Mouse (Mus musculus): Measurements from ENCODE around the gene Tet3. TPM values are rescaled to one million over a fixed set of nuclear protein-coding genes. Genes with fewer than 3 reads are reported as not detected.

Gene Tet3
- polyA plus RNA-seq (2016; fragmentation: Nextera tagmentation; extraction: Ambion mirVana) = 51.1 and 56.5 TPM in 2 replicates

DNA sequence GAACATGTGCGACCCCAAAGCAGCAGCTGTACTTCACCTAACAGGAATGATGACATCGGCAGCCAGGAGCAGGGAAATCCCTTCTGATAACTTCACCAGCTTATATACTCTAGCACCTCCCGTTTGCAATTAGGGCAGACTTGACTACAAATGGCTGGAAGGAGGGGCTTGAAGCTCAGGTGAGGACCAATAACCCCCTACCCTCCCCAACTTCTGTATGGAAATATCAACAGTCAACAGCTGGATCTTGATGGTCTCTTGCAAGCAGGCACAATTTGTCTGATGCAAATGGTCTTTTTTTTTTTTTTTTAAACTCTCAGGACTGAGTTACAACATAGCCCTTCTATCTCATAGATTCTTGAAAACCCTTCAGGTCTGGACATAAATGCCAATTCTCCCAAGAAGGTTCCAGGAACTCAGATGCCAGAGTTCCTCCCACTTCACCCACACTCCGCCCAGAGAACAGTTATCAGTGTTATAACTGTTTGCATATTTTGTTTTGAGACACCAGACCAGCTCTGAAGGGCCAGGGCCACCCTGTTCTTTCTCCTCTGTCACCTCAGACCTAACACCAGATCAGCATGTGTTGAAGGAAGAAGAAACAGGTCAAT lies at the start of gene Tet3:
Gene Tet3 (minus strand): TSS at position 51 of the 611 bp plus-strand sequence.
- no peak for DNase-seq (ENCODE audit: low spot score)
- 85% methylated on average over 4 of the region's 4 CpGs for WGBS
- peaks cover 47% of the 10 kb centered on the region for H3K4me1 ChIP-seq (replicated peaks)
- peaks cover 7% of the 10 kb centered on the region; the same call in 1 of the 2 replicates for H3K36me3 ChIP-seq
- H3K27ac ChIP-seq = no peak within 1 kb of the TSS; the same call in 1 of the 2 replicates
- H3K4me3 ChIP-seq = peak within 1 kb of the TSS; percentile 93; the same call in 1 of the 2 replicates
- H3K9me3 ChIP-seq = no peaks in the 10 kb centered on the region
- H3K27me3 ChIP-seq (ENCODE audit: insufficient read depth, poor library complexity, severe bottlenecking) = 0 out of 2 replicates have a peak, but pooled peaks cover 4% of the 10 kb centered on the region

DNA sequence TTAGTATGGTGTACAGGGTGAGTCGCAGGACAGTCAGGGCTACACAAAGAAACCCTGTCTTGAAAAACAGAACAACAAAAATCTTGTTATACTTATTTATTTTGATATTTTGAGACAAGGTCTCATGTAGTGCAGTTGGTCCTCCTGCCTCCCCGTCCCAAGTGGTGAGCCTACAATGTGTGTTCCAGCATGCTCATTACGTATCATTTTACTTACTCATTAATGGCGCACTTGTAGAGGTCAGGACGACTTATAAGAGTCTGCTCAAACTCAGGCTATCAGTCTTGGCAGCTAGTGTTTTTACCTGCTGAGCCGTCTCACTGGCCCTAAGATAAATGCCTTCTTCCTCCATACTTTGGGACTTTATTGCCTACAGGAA lies 48.3 kb upstream of the Tet3 start:
- WGBS = 35% methylated on average over 6 of the region's 6 CpGs
- DNase-seq (ENCODE audit: low spot score) = no peak
- Histone ChIP-seq H3K4me3 (peak overlapping the region; percentile 72), H3K27ac (peak overlapping the region; percentile 90), H3K36me3 (0 out of 2 replicates have a peak, but pooled peaks cover 6% of the 10 kb centered on the region), H3K4me1 (replicated peaks) (peaks cover 30% of the 10 kb centered on the region), H3K9me3 (no peaks in the 10 kb centered on the region), H3K27me3 (ENCODE audit: insufficient read depth, poor library complexity, severe bottlenecking) (no peaks in the 10 kb centered on the region)

DNA sequence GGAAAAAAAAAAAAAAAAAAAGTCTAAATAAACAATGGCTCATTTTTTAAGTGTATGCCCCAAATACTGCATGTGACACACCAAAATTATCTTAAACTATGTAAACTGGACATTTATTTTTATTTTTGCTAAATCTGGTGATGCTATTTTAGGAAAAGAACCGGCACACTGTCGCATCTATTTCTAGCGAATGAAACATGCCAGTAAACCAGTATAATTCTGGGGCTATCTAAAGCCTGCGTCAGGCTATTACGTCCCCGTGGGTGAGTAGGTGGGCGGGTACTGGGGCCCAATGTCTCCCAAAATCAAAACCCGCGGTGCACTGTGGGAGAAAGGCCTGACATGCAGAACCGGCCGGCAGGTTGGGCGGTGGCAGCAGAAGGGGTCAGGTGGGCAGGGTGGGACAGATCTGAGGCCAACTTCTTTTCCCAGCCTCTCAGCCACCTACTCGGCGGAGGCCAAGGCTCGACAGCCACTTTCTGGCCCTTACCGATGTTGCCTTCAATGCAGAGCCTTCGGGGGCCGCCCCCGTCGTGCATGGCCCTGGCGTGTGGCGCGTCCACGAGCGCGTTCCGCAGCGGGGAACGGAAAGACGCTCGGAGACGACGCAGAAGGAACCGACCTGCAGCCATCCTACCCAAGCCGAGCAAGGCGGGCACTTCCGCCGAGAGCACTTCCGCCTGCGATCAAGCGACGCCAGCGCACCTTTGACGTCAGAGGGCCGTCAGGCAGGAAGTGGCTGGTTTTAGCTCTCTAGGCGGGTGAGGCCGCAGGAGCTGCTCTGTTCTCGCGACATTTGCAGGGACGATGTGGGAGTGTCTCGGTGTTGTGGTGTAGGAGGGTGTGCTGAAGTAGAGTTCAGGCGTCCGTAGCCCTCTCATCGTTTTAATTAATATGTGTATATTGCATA lies 47.6 kb upstream of the Tet3 start, which contains the start of gene Dguok:
Gene Dguok (minus strand): TSS at position 712 of the 910 bp plus-strand sequence.
- under 1% methylated on average over 54 of the region's 54 CpGs for WGBS
- Histone ChIP-seq H3K27ac (peak within 1 kb of the TSS; percentile 90), H3K4me1 (replicated peaks) (peaks cover 33% of the 10 kb centered on the region), H3K36me3 (0 out of 2 replicates have a peak, but pooled peaks cover 6% of the 10 kb centered on the region), H3K9me3 (no peaks in the 10 kb centered on the region), H3K4me3 (peak within 1 kb of the TSS; percentile 72), H3K27me3 (ENCODE audit: insufficient read depth, poor library complexity, severe bottlenecking) (no peaks in the 10 kb centered on the region)
- DNase-seq (ENCODE audit: low spot score) = peak; percentile 99

DNA sequence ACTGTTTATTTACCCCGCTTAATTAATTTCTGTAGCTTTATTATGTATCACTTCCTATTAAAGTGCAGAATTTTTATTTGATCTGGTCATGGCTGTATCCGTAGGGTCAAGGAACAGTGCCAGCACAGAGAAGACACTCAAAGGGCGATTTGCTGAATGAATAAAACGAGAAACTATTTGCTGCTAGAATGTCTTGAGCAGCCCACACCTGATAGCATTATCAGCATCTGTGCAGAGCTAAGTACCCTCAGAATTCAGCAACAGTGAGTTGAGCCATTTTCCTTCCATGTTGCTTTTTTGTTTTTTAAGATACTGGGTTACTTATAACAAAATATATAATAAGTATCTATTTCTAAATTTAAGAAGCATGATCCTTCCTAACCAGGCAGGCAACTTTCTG lies 46.7 kb upstream of the Tet3 start:
- WGBS = 93% methylated on average over 4 of the region's 4 CpGs
- H3K4me3 ChIP-seq = peak overlapping the region; percentile 72

DNA sequence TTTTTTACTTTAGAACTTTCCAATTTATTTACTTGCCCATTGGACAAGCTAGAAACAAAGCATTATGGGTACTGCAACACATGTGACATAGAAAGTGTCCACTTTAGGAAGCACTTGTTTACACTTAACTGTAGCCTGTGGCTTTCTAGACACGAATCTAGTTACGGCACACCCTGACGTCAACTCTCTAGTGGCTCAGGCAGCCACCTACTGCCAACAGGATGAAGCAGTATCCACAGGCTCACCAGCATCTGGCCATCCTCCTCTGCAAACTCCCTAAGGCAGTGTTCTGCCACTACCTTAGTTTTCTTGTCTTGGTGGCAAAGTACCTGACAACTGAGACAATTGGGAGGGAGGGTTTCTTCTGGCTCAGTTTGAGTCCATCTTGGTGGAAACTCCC lies 44.5 kb upstream of the Tet3 start:
- peaks cover 26% of the 10 kb centered on the region for H3K4me1 ChIP-seq (replicated peaks)
- H3K27ac ChIP-seq = no peak overlapping the region
- no peak for DNase-seq (ENCODE audit: low spot score)
- no peak overlapping the region for H3K4me3 ChIP-seq
- H3K27me3 ChIP-seq (ENCODE audit: insufficient read depth, poor library complexity, severe bottlenecking) = no peaks in the 10 kb centered on the region
- 86% methylated on average over 3 of the region's 3 CpGs for WGBS
- peaks cover 22% of the 10 kb centered on the region; the same call in 1 of the 2 replicates for H3K36me3 ChIP-seq
- peaks cover 4% of the 10 kb centered on the region; the same call in 1 of the 2 replicates for H3K9me3 ChIP-seq

More for the DNA sequence above, 46.7 kb upstream of the Tet3 start:
- peaks cover 33% of the 10 kb centered on the region for H3K4me1 ChIP-seq (replicated peaks)
- no peak overlapping the region for H3K27ac ChIP-seq
- H3K9me3 ChIP-seq = peaks cover under 1% of the 10 kb centered on the region; the same call in 1 of the 2 replicates
- H3K27me3 ChIP-seq (ENCODE audit: insufficient read depth, poor library complexity, severe bottlenecking) = no peaks in the 10 kb centered on the region
- DNase-seq (ENCODE audit: low spot score) = no peak
- H3K36me3 ChIP-seq = peaks cover 10% of the 10 kb centered on the region; the same call in 1 of the 2 replicates

DNA sequence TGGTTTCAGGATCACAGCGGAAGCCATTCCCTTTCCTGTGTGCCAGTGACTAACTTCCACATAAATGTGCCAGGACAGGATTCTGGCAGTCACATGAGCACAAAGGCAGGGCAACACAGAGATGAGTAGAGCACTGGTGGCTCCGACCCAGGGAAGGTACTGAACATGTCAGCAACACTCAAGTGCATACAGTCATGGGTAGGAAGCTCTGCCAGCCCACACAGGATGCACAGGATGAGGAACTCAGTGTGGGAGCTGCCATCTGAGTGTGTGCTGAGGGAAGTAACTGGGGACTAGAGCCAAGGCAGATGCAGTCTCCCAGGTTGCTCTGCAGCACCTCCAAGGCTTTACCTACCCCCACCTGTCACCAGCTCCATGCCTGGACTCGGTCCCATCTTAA lies 43.8 kb upstream of the Tet3 start:
- WGBS = 84% methylated on average over 3 of the region's 3 CpGs
- peaks cover 4% of the 10 kb centered on the region; the same call in 1 of the 2 replicates for H3K9me3 ChIP-seq

DNA sequence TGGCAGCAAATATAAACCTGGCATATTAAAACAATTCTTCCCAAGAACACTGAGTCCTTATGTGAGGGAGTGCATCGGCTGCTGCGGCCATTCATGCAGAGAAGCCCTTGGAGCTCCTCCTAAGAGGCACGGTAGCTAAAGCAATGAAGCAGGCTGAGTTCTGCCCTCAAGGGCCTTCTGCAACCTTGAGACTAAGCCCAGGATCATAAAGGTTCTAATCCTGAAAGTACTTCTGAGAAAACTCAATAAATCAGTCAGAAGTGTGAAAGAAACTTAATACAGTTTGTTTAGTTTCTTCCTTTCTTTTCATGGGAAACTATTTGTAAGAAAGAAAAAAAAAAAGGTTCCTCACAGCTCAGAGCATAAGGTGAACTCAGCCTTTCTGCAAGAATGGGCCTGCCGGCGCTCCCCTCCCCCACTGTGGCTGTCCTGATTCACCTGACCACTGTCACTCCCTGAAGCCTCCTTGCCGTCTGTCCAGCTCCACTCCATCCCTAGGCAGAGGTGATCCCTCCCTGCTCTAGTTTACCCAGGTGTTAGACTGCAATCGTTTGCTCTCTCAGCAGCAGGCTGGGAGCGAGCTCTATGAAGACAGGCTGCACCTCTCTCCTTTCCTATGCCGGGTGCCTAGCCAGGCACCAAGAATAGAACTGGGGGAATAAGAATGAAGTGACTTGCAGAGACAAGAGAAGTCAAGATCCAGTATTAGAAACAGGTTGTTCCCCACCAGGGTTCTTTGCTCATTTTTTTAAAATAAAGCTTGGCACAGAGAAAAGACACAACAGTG lies 42.8 kb upstream of the Tet3 start:
- 66% methylated on average over 9 of the region's 9 CpGs for WGBS
- peaks cover 39% of the 10 kb centered on the region; the same call in 1 of the 2 replicates for H3K36me3 ChIP-seq
- no peak overlapping the region for H3K4me3 ChIP-seq
- no peak overlapping the region for H3K27ac ChIP-seq
- no peak for DNase-seq (ENCODE audit: low spot score)
- no peaks in the 10 kb centered on the region for H3K27me3 ChIP-seq (ENCODE audit: insufficient read depth, poor library complexity, severe bottlenecking)
- peaks cover 17% of the 10 kb centered on the region for H3K4me1 ChIP-seq (replicated peaks)
- peaks cover 4% of the 10 kb centered on the region; the same call in 1 of the 2 replicates for H3K9me3 ChIP-seq

More for the DNA sequence above, 43.8 kb upstream of the Tet3 start:
- DNase-seq (ENCODE audit: low spot score) = no peak
- Histone ChIP-seq H3K36me3 (peaks cover 29% of the 10 kb centered on the region; the same call in 1 of the 2 replicates), H3K27ac (no peak overlapping the region), H3K27me3 (ENCODE audit: insufficient read depth, poor library complexity, severe bottlenecking) (no peaks in the 10 kb centered on the region), H3K4me3 (no peak overlapping the region), H3K4me1 (replicated peaks) (peaks cover 23% of the 10 kb centered on the region)

DNA sequence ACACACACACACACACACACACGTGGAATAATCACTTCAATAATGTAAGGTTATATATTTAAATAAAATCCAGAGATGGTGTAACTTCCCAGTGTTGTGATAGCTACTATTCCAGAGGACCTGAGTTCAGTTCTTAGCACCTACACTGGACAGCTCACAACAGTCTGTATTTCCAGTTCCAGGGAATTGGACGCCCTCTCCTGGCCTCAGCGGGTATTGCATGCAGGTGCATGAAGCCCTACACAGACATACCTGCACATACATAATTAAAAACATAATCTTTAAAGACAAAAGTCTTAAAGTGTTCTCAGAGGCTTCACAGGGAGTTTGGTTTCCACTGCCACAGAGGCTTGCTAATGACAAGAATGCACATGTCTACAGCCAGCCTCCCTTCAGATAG lies 41.6 kb upstream of the Tet3 start:
- peaks cover 8% of the 10 kb centered on the region for H3K4me1 ChIP-seq (replicated peaks)
- H3K9me3 ChIP-seq = peaks cover 4% of the 10 kb centered on the region; the same call in 1 of the 2 replicates
- DNase-seq (ENCODE audit: low spot score) = no peak
- no peak overlapping the region for H3K27ac ChIP-seq
- WGBS = 55% methylated on average over 3 of the region's 3 CpGs
- H3K4me3 ChIP-seq = no peak overlapping the region
- H3K36me3 ChIP-seq = peaks cover 50% of the 10 kb centered on the region
- no peaks in the 10 kb centered on the region for H3K27me3 ChIP-seq (ENCODE audit: insufficient read depth, poor library complexity, severe bottlenecking)

DNA sequence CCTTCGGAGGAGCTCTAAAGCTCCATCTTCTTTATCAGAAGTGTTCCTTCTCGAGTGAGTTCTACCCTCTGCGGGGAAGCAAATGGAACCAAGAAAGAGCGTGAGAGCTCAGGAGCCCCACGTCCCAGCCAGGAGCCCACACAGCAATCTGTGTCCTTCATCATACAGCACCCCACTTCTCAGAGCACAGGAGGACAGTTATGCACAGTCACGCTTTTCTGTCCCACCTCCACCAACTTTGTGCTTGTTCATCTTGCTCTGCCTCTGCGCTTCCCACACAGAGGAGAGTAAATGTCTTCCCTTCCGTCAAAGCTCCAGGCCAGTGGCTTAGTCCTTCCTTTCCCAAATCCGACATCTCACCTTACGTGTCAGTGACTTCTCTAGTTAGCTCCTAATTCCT lies 40.2 kb upstream of the Tet3 start:
- Histone ChIP-seq H3K27ac (no peak overlapping the region), H3K27me3 (ENCODE audit: insufficient read depth, poor library complexity, severe bottlenecking) (no peaks in the 10 kb centered on the region), H3K9me3 (peaks cover 4% of the 10 kb centered on the region; the same call in 1 of the 2 replicates), H3K4me3 (no peak overlapping the region), H3K4me1 (replicated peaks) (0 out of 2 replicates have a peak, but pooled peaks cover 3% of the 10 kb centered on the region), H3K36me3 (peaks cover 62% of the 10 kb centered on the region)
- 96% methylated on average over 10 of the region's 10 CpGs for WGBS
- DNase-seq (ENCODE audit: low spot score) = no peak

DNA sequence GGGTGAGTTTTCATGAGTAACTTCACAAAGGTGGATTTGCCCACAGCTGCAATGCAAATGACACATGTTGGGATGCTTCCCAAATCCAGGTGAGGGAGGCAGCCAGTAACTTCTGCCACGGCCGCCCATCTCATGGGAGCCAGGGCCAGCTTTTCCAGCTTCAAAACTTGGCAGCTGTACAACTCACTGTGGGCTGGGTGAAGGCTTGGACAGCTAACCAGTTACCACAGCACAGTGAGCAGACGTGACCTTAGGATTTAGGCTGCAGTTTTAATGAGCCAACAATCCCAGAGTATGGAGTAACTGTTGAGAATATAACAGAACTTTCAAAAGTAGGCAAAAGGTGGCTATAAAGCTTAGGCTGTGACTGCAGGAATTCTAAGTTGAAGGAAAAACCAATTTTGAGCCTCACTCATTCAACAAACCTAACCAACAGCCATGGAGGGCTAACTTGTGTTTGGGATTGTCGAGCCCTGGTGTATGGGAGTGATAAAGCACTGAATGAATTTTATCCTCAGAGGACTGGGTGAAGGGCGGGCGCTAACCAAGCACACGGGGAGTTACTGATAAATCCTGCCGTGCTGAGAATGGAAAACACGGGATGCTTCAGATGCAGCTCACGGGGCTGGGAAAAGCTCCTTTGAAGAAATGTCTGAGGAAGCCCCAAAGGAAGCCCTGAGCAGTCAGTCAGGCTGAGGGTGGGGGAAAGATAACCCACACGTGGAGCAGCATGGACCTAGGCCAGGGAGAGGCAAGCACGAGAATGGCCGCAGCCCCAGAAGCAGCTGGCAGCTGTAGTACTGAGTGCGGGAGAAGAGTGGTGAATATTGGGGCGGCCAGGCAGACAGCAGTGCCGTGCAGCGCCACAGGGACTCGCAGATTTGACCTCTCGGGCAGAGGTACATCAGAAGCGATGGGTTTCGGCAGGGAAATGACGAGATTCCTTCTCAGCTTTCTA lies 38.1 kb upstream of the Tet3 start:
- 88% methylated on average over 22 of the region's 22 CpGs for WGBS
- H3K27me3 ChIP-seq (ENCODE audit: insufficient read depth, poor library complexity, severe bottlenecking) = no peaks in the 10 kb centered on the region
- H3K27ac ChIP-seq = no peak overlapping the region
- H3K36me3 ChIP-seq = peaks cover 69% of the 10 kb centered on the region
- 0 out of 2 replicates have a peak, but pooled peaks cover 3% of the 10 kb centered on the region for H3K4me1 ChIP-seq (replicated peaks)
- H3K9me3 ChIP-seq = peaks cover 4% of the 10 kb centered on the region; the same call in 1 of the 2 replicates
- DNase-seq (ENCODE audit: low spot score) = no peak
- H3K4me3 ChIP-seq = no peak overlapping the region

DNA sequence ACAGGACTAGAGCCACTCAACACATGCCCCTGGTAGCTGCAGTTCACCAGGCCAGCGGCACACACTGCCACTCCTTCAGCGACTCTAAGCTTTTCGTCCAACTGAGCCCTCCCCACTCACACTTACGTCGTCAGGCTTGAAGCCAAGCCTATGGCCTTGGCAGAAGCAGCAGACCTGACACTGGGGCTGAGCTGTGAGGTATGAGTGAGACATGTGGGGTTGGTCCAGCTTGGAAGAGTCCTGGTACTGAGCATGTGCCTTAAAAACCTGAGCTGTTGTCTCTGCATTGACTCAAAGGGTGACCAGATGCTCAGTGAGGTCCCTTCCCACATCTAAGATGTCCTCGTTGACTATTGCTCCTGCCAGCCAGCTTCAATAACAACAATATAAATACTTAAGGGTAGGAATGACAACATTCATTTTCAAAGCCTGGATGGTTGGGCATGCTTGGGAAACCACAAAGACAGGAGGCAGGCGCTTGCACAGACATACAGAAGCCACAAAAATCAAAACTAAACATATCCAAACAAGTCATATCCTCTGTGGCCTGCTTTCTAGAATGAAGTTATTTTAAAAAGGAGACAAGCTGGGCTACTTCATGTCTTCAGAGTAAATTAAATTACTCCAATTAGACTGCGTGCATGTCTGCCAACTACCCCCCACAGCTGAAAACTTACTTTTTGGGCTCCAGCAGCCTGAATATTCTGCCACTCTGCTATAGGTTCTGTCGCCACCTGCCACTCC lies 37.3 kb upstream of the Tet3 start:
- Histone ChIP-seq H3K27ac (no peak overlapping the region), H3K9me3 (peaks cover 4% of the 10 kb centered on the region; the same call in 1 of the 2 replicates), H3K27me3 (ENCODE audit: insufficient read depth, poor library complexity, severe bottlenecking) (no peaks in the 10 kb centered on the region), H3K36me3 (peaks cover 69% of the 10 kb centered on the region), H3K4me3 (no peak overlapping the region), H3K4me1 (replicated peaks) (no peaks in the 10 kb centered on the region)
- DNase-seq (ENCODE audit: low spot score) = no peak
- 94% methylated on average over 9 of the region's 9 CpGs for WGBS

All from hindbrain, embryonic 10.5 days (tissue).